Mouse (Mus musculus) hindbrain, embryonic 14.5 days (tissue): ENCODE measurements at regions not wholly inside any gene's neighbourhood (a gene's known extent, or its start where the extent isn't known, plus 50 kb on each side); places are given as distances from the start of the nearest gene placed in this dataset.

ENCODE experiments used
- ATAC-seq: fragments of 200-750 bp; cut with Nextera tagmentation; 2 replicates; pipeline ENCODE4 v1.8.0; 2017; ENCODE audit warnings: moderate number of reproducible peaks, mild to moderate bottlenecking, moderate TSS enrichment, moderate library complexity; ENCODE audit not compliant: low FRiP score
- DNase-seq: peaks from one replicate; pipeline ENCODE4 v3.0.0-alpha.2; 2015; ENCODE audit warnings: low spot score
- H3K27ac ChIP-seq: fragments of 300-500 bp; sonication (generic); 2 replicates; pipeline ENCODE4 v1.5.1; 2014; ENCODE audit warnings: mild to moderate bottlenecking, moderate library complexity
- H3K27me3 ChIP-seq: fragments of 300-500 bp; sonication (generic); 2 replicates; pipeline ENCODE4 v1.6.1; 2014; ENCODE audit warnings: mild to moderate bottlenecking, low read length, mixed read lengths; ENCODE audit not compliant: control insufficient read depth, insufficient read depth
- H3K36me3 ChIP-seq: fragments of 300-500 bp; sonication (generic); replicated peaks from 2 replicates; pipeline ENCODE4 v1.6.1; 2014; ENCODE audit not compliant: control insufficient read depth, insufficient read depth
- H3K4me1 ChIP-seq: fragments of 300-500 bp; sonication (generic); replicated peaks from 2 replicates; pipeline ENCODE4 v1.6.1; 2014; ENCODE audit warnings: antibody characterized with exemption, low read length, mixed read lengths; ENCODE audit not compliant: control insufficient read depth, insufficient read depth
- H3K4me2 ChIP-seq: fragments of 300-500 bp; sonication (generic); replicated peaks from 2 replicates; pipeline ENCODE4 v1.6.1; 2014; ENCODE audit warnings: mild to moderate bottlenecking, moderate library complexity
- H3K4me3 ChIP-seq: fragments of 300-500 bp; sonication (generic); replicated peaks from 2 replicates; pipeline ENCODE4 v1.5.1; 2014; ENCODE audit warnings: mild to moderate bottlenecking, low read length
- H3K9ac ChIP-seq: fragments of 300-500 bp; sonication (generic); 2 replicates; pipeline ENCODE4 v1.6.1; 2014
- H3K9me3 ChIP-seq: fragments of 300-500 bp; sonication (generic); 2 replicates; pipeline ENCODE4 v1.6.1; 2016; ENCODE audit warnings: low read length; ENCODE audit not compliant: control insufficient read depth
- WGBS: fragments of 180-500 bp; shearing (Covaris S2); extraction: QIAGEN DNeasy Blood & Tissue Kit; methylation state at CpG from one replicate; pipeline ENCODE4 v1.1.7; 2014; 5-methylcytosine and 5-hydroxymethylcytosine counted together

GRCm38 (mm10) chr17:79776177-79776576 lies 61.3 kb upstream of the Cyp1b1 start:
- Histone ChIP-seq H3K9me3 (peaks cover 9% of the 10 kb centered on the region; the same call in 1 of the 2 replicates), H3K27ac (no peak overlapping the region), H3K4me1 (peaks cover 6% of the 10 kb centered on the region), H3K36me3 (no peaks in the 10 kb centered on the region), H3K27me3 (no peaks in the 10 kb centered on the region), H3K4me3 (no peak overlapping the region), H3K4me2 (no peak overlapping the region), H3K9ac (no peak overlapping the region)
- whole genome bisulfite sequencing, result 95% methylated on average over 4 of the region's 4 CpGs
- DNase-seq (no peak), ATAC-seq (no peak)

GRCm38 (mm10) chr17:79775216-79775615 lies 60.4 kb upstream of the Cyp1b1 start:
- Histone ChIP-seq H3K27me3 (no peaks in the 10 kb centered on the region), H3K36me3 (no peaks in the 10 kb centered on the region), H3K4me1 (peaks cover 6% of the 10 kb centered on the region), H3K27ac (no peak overlapping the region), H3K4me3 (no peak overlapping the region), H3K4me2 (no peak overlapping the region), H3K9me3 (0 out of 2 replicates have a peak, but pooled peaks cover 2% of the 10 kb centered on the region), H3K9ac (no peak overlapping the region)
- 51% methylated on average over 6 of the region's 6 CpGs for WGBS
- DNase-seq (no peak), ATAC-seq (no peak)

- no peak for ATAC-seq
- 73% methylated on average over 1 of the region's 1 CpGs for WGBS
- no peak overlapping the region for H3K9ac ChIP-seq
These were observed 59.4 kb upstream of the Cyp1b1 start for GRCm38 (mm10) chr17:79774291-79774690.

GRCm38 (mm10) chr17:79772219-79772618 lies 57.4 kb upstream of the Cyp1b1 start:
- 68% methylated on average over 4 of the region's 4 CpGs for WGBS
- Histone ChIP-seq H3K36me3 (no peaks in the 10 kb centered on the region), H3K4me1 (peaks cover 6% of the 10 kb centered on the region), H3K9ac (no peak overlapping the region), H3K4me2 (peak overlapping the region; percentile 25; the same call in 1 of the 2 replicates), H3K27me3 (no peaks in the 10 kb centered on the region), H3K4me3 (no peak overlapping the region), H3K27ac (no peak overlapping the region), H3K9me3 (no peaks in the 10 kb centered on the region)
- ATAC-seq, result no peak
- DNase-seq, result no peak

More at GRCm38 (mm10) chr17:79774291-79774690, 59.4 kb upstream of the Cyp1b1 start:
- H3K36me3 ChIP-seq, result no peaks in the 10 kb centered on the region
- no peaks in the 10 kb centered on the region for H3K27me3 ChIP-seq
- no peak overlapping the region for H3K4me3 ChIP-seq
- no peak overlapping the region for H3K27ac ChIP-seq
- no peaks in the 10 kb centered on the region for H3K9me3 ChIP-seq
- no peak for DNase-seq
- H3K4me2 ChIP-seq, result no peak overlapping the region
- H3K4me1 ChIP-seq, result peaks cover 6% of the 10 kb centered on the region

GRCm38 (mm10) chr17:79771727-79772126 lies 56.9 kb upstream of the Cyp1b1 start:
- Histone ChIP-seq H3K27ac (no peak overlapping the region), H3K9ac (no peak overlapping the region), H3K36me3 (no peaks in the 10 kb centered on the region), H3K4me2 (peak overlapping the region; percentile 25), H3K27me3 (no peaks in the 10 kb centered on the region), H3K4me3 (no peak overlapping the region), H3K4me1 (peaks cover 6% of the 10 kb centered on the region), H3K9me3 (no peaks in the 10 kb centered on the region)
- 6% methylated on average over 10 of the region's 10 CpGs for WGBS
- ATAC-seq (no peak), DNase-seq (peak; percentile 33)

GRCm38 (mm10) chr17:79770911-79771310 lies 56.0 kb upstream of the Cyp1b1 start:
- Histone ChIP-seq H3K9me3 (no peaks in the 10 kb centered on the region), H3K27me3 (no peaks in the 10 kb centered on the region), H3K36me3 (no peaks in the 10 kb centered on the region), H3K9ac (no peak overlapping the region), H3K4me1 (peaks cover 6% of the 10 kb centered on the region), H3K4me3 (no peak overlapping the region), H3K4me2 (no peak overlapping the region), H3K27ac (no peak overlapping the region)
- DNase-seq (no peak), ATAC-seq (no peak)
- WGBS, result 69% methylated on average over 7 of the region's 7 CpGs

- no peaks in the 10 kb centered on the region for H3K27me3 ChIP-seq
- 82% methylated on average over 6 of the region's 6 CpGs for WGBS
- DNase-seq (no peak), ATAC-seq (no peak)
- no peak overlapping the region for H3K4me2 ChIP-seq
- no peaks in the 10 kb centered on the region for H3K9me3 ChIP-seq
- H3K36me3 ChIP-seq, result no peaks in the 10 kb centered on the region
- H3K4me1 ChIP-seq, result peaks cover 6% of the 10 kb centered on the region
- no peak overlapping the region for H3K9ac ChIP-seq
- H3K4me3 ChIP-seq, result no peak overlapping the region
- H3K27ac ChIP-seq, result no peak overlapping the region
These were observed 55.0 kb upstream of the Cyp1b1 start for GRCm38 (mm10) chr17:79769824-79770223.

- no peaks in the 10 kb centered on the region for H3K9me3 ChIP-seq
- 75% methylated on average over 2 of the region's 2 CpGs for WGBS
- ATAC-seq, result no peak
These were observed 53.2 kb upstream of the Cyp1b1 start for GRCm38 (mm10) chr17:79768080-79768479.

GRCm38 (mm10) chr17:79765061-79765794 lies 50.4 kb upstream of the Cyp1b1 start:
- Histone ChIP-seq H3K36me3 (no peaks in the 10 kb centered on the region), H3K9ac (no peak overlapping the region), H3K27ac (no peak overlapping the region), H3K27me3 (no peaks in the 10 kb centered on the region), H3K4me1 (no peaks in the 10 kb centered on the region), H3K4me3 (no peak overlapping the region), H3K9me3 (no peaks in the 10 kb centered on the region), H3K4me2 (no peak overlapping the region)
- peak; percentile 48; the same call in 1 of the 2 replicates for ATAC-seq
- WGBS, result 75% methylated on average over 7 of the region's 7 CpGs
- no peak for DNase-seq

More at GRCm38 (mm10) chr17:79768080-79768479, 53.2 kb upstream of the Cyp1b1 start:
- no peak overlapping the region for H3K4me3 ChIP-seq
- peaks cover 6% of the 10 kb centered on the region for H3K4me1 ChIP-seq
- H3K9ac ChIP-seq, result no peak overlapping the region
- no peaks in the 10 kb centered on the region for H3K36me3 ChIP-seq
- H3K27me3 ChIP-seq, result no peaks in the 10 kb centered on the region
- H3K4me2 ChIP-seq, result no peak overlapping the region
- no peak overlapping the region for H3K27ac ChIP-seq
- DNase-seq, result no peak
